Mouse (Mus musculus) brain, embryonic 18.5 days (tissue): ENCODE data around the gene Glud1.

ENCODE experiments used
- DNase-seq: peaks from one replicate; pipeline ENCODE4 v3.0.0-alpha.2; 2012; ENCODE audit warnings: low read depth, low spot score

Gene Glud1

DNA sequence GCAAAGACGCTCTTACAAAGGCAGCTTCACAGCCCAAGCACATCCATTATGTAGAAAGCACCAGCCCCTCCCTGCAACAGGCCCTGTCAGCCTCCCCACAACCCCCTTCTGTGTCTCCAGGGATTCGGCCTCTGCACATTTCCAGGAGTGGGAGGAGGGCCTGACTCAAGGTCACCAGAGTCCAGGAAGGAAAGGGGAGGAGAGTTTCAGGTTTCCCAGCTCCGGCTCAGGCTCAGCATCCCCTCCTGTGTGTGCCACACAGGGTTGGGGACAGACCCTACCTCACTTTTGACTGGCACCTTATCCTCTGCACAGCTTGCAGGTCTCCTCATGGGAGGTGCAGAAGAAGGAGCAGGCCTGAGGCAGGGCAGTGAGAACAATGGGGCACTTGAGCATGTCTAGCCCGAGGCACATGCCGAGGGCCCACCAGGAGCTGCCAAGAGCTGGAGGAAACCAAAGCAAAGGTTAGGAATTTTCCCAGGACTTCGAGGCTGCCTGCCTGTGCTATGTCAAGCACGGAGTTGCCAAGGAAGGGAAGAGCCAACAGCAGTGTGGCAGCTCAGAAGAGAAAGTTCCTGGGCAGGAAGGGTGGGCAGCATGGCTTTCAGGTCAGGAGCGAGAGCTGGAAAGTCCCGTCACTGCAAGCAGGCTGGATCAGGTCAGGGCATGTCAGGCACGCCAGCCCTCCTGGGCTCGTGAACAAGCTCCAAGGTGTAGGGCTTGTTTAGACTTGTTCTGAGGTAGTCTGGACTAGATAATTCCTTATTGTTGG, 68.2 kb downstream of the Glud1 start:
- DNase-seq = no peak

DNA sequence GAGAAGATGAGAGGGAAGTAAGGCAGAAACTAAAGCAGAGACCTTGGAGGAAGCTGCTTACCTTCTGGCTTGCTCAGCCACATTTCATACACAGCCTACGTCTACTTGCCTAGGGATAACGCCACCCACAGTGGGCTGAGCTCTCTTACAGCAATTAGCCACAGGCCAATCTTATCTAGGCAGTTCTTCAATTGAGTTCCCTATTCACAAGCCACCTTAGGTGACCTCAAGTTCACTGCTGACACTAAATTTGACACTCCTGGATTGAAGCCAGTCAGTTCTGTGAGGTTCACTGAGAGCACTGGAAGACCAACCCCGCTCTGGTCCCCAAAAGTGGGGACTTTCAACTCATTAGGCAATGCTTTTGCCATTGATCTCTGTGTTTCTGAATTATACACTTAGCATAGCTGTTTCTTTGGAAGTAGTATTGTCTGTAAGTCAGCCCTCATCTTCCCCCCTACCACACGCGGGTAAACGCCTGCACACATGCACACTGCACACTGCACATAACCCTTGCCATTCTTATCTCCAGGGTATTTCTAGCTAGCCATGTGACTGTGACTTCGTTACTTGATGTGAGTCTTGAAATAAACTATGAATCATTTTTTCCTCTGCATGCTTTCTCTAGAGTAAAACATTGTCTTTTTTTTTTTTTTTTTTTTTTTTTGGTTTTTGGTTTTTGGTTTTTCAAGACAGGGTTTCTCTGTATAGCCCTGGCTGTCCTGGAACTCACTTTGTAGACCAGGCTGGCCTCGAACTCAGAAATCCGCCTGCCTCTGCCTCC, 72.6 kb downstream of the Glud1 start:
- DNase-seq = no peak

DNA sequence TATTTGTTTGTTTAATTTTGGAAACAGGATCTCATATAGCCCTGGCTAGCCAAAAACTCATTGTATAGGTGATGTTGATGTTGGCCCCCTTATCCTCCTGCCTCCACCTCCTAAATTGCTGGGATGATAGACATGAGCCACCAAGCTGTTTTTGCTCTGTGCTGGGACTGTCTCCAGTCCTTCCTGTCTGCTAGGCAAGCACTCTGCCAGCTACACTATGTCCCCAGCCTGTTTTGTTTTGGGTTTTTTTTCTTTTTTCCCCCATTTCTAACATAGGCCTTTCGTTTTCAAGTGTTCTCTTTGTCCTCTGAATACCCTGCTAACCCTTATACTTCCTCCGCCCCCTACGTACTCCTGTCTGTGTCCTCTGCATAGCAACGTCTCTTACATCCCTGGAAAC, 82.8 kb downstream of the Glud1 start:
- no peak for DNase-seq
